Mouse (Mus musculus): Measurements from ENCODE around the gene 4933411K16Rik.

GRCm38 (mm10) chr19:42061443-42061842, 9.4 kb downstream of the 4933411K16Rik start:
- TF ChIP-seq CTCF (IDR thresholded peaks at IDR 0.05; ENCODE audit: low read depth, low read length) (no peak), POLR2A (IDR thresholded peaks at IDR 0.05; ENCODE audit: extremely low read depth, insufficient read depth, low read length) (no peak)

Data from liver, adult 2 months (tissue).